Mouse (Mus musculus) adrenal gland, postnatal 0 days (tissue): ENCODE data around the gene Slc24a2. TPM values are rescaled to one million over a fixed set of nuclear protein-coding genes. Genes with fewer than 3 reads are reported as not detected.

ENCODE experiments used
- polyA plus RNA-seq: library from polyadenylated mRNA; unstranded; fragments of >200 nt; fragmentation: Nextera tagmentation; extraction: Ambion mirVana; gene quantifications from 2 replicates; pipeline ENCODE4 v1.2.1, GENCODE M21; 2015

Slc24a2 gene
- 0.98 and 1.2 TPM in 2 replicates for polyA plus RNA-seq

GRCm38 (mm10) chr4:87229960-87230551 lies at the start of gene Slc24a2:
TSS of gene Slc24a2 (minus strand) at chr4:87230477.

